Mouse (Mus musculus) liver, adult 2 months (tissue): Measurements from ENCODE around the gene Phactr3.

Source experiments
- CTCF ChIP-seq: fragments of 200-500 bp; IDR thresholded peaks from 2 replicates; pipeline ENCODE4 v1.5.1; 2011; ENCODE audit warnings: low read depth, low read length, control low read depth
- POLR2A ChIP-seq: fragments of 200-500 bp; IDR thresholded peaks from 2 replicates; pipeline ENCODE4 v1.6.1; 2011; ENCODE audit warnings: low read length, control low read depth; ENCODE audit not compliant: insufficient read depth; ENCODE audit errors: extremely low read depth

- TF ChIP-seq POLR2A: no peak
- TF ChIP-seq CTCF: no peak
Measured at GRCm38 (mm10) chr2:178121946-178122665, 3.3 kb downstream of the Phactr3 start.
